Mouse (Mus musculus): ENCODE results near the gene Fras1. TPM values are rescaled to one million over a fixed set of nuclear protein-coding genes. Genes with fewer than 3 reads are reported as not detected.

The Fras1 gene
- polyA plus RNA-seq, 1 experiment from 2014 or later = 13.9 TPM

DNA sequence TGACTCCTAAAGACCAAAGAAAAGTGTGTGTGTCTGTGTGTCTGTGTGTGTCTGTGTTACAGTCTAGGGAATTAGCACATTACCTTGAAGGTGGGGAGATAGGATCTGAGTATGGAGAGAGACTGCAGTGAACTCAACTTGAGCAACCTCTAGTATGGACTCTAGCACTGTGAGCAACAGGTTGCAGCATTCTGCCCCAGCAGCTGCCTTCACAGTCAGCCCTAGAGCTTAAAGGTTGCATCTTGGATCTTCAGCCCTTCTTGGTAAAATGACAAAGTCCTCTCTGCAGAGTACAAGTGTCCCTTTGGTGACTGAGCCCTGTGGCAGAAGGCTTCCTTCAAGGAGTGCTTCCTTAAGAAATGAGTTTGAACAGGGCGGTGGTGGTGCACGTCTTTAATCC, 88.4 kb downstream of the Fras1 start:
- Histone ChIP-seq H3K9ac (ENCODE audit: low read depth, low read length) (no peak overlapping the region), H3K9me3 (ENCODE audit: control insufficient read depth, low read length) (no peaks in the 10 kb centered on the region), H3K27ac (ENCODE audit: low read length) (no peak overlapping the region), H3K4me1 (ENCODE audit: control insufficient read depth, insufficient read depth, low read length) (no peaks in the 10 kb centered on the region), H3K36me3 (ENCODE audit: control insufficient read depth, insufficient read depth, low read length) (no peaks in the 10 kb centered on the region), H3K4me2 (ENCODE audit: low read depth, low read length) (no peak overlapping the region), H3K27me3 (replicated peaks; ENCODE audit: control insufficient read depth, insufficient read depth, low read length) (no peaks in the 10 kb centered on the region), H3K4me3 (ENCODE audit: low read length) (no peak overlapping the region)
- WGBS = 96% methylated on average over 2 of the region's 2 CpGs
- peak; percentile 70 for ATAC-seq

DNA sequence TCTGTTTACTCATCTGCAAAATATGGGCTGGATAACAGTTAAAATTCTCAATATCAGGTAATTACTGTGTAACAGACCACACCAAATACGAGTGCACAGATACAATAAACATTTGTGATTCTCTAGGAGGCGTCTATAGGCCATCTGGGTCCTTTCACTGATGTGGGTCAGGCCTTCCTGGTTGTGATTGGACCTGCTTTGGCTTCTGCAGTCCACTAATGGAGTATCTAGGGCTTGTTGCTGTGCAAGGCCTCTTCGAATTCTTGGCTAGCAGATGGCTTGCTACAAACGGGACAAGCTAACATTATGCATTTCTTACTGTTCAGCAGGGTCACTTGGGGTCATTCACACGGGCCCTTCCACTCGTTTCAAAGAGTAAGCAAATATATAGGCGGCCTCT, 92.7 kb downstream of the Fras1 start:
- ATAC-seq = no peak
- Histone ChIP-seq H3K4me1 (ENCODE audit: control insufficient read depth, insufficient read depth, low read length) (no peaks in the 10 kb centered on the region), H3K4me3 (ENCODE audit: low read length) (no peak overlapping the region), H3K9me3 (ENCODE audit: control insufficient read depth, low read length) (no peaks in the 10 kb centered on the region), H3K36me3 (ENCODE audit: control insufficient read depth, insufficient read depth, low read length) (no peaks in the 10 kb centered on the region), H3K27me3 (replicated peaks; ENCODE audit: control insufficient read depth, insufficient read depth, low read length) (no peaks in the 10 kb centered on the region), H3K27ac (ENCODE audit: low read length) (no peak overlapping the region), H3K9ac (ENCODE audit: low read depth, low read length) (no peak overlapping the region), H3K4me2 (ENCODE audit: low read depth, low read length) (no peak overlapping the region)
- WGBS = 26% methylated on average over 7 of the region's 7 CpGs

DNA sequence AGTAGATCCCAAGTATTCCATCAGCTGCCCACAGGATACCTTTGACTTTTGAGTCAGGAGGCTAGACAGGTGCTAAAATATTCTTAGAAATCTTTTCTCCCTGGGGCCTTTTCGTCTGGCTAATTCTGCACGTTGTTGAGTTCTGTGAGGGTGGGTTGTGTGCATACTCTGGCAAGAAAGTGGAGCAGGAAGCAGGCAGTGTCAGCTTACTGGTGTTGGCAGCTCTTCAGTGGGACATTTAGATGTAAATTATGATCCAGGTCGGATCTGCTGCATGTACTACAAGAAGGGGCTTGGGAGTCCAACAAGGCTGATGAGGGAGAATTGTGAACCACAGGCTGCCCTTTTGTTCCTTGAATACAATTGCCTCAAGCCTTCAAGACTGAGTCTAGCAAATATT, 98.2 kb downstream of the Fras1 start:
- no peak overlapping the region for H3K9ac ChIP-seq (ENCODE audit: low read depth, low read length)
- no peak overlapping the region for H3K4me2 ChIP-seq (ENCODE audit: low read depth, low read length)
- ATAC-seq = no peak
- H3K27me3 ChIP-seq (replicated peaks; ENCODE audit: control insufficient read depth, insufficient read depth, low read length) = no peaks in the 10 kb centered on the region
- no peaks in the 10 kb centered on the region for H3K9me3 ChIP-seq (ENCODE audit: control insufficient read depth, low read length)
- 49% methylated on average over 3 of the region's 3 CpGs for WGBS
- H3K4me3 ChIP-seq (ENCODE audit: low read length) = no peak overlapping the region
- no peaks in the 10 kb centered on the region for H3K4me1 ChIP-seq (ENCODE audit: control insufficient read depth, insufficient read depth, low read length)
- no peaks in the 10 kb centered on the region for H3K36me3 ChIP-seq (ENCODE audit: control insufficient read depth, insufficient read depth, low read length)
- H3K27ac ChIP-seq (ENCODE audit: low read length) = no peak overlapping the region

DNA sequence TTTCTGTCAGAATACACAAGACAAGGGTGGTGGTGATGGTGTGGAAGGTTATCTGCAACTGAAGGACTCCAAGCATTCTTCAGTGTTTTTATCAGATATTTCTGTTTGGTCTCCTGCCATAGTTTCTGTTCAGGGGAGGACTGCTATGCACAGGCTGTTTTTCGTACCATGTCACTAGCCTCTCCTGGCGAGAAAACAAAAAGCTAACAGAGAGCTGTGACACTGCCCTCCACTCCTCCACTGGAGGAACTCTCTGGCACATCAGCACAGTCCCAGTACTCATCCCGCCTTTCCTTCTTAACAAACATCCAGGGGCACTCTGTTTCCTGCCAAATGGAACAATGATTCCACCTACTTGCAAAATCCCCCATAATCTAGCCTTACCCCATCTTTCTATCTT, 101.7 kb downstream of the Fras1 start:
- WGBS = 54% methylated on average over 3 of the region's 3 CpGs

DNA sequence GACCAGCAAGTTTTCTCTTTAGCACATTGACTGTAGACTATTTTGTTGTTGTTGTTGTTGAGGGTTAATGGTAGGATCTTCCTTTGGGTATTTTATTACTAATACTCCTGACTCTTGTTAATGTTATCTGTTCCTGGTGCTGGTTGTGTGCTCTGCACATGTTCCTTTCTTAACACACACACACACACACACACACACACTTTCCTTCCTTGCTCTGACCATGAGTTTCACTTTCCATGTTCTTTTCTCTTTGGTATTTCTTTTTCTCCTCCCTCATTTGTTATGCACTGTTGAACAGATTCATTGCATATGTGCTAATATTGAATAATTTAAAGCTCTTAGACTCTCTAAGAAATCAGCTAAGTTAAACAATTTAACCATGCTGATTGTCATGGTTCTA, 105.2 kb downstream of the Fras1 start:
- Histone ChIP-seq H3K4me1 (ENCODE audit: control insufficient read depth, insufficient read depth, low read length) (no peaks in the 10 kb centered on the region), H3K27ac (ENCODE audit: low read length) (no peak overlapping the region), H3K27me3 (replicated peaks; ENCODE audit: control insufficient read depth, insufficient read depth, low read length) (no peaks in the 10 kb centered on the region), H3K4me2 (ENCODE audit: low read depth, low read length) (no peak overlapping the region), H3K36me3 (ENCODE audit: control insufficient read depth, insufficient read depth, low read length) (no peaks in the 10 kb centered on the region), H3K9ac (ENCODE audit: low read depth, low read length) (no peak overlapping the region), H3K4me3 (ENCODE audit: low read length) (no peak overlapping the region), H3K9me3 (ENCODE audit: control insufficient read depth, low read length) (no peaks in the 10 kb centered on the region)
- no peak for ATAC-seq

More for the DNA sequence above, 101.7 kb downstream of the Fras1 start:
- Histone ChIP-seq H3K4me1 (ENCODE audit: control insufficient read depth, insufficient read depth, low read length) (no peaks in the 10 kb centered on the region), H3K4me2 (ENCODE audit: low read depth, low read length) (no peak overlapping the region), H3K36me3 (ENCODE audit: control insufficient read depth, insufficient read depth, low read length) (no peaks in the 10 kb centered on the region), H3K27ac (ENCODE audit: low read length) (no peak overlapping the region), H3K27me3 (replicated peaks; ENCODE audit: control insufficient read depth, insufficient read depth, low read length) (no peaks in the 10 kb centered on the region), H3K9ac (ENCODE audit: low read depth, low read length) (no peak overlapping the region), H3K4me3 (ENCODE audit: low read length) (no peak overlapping the region), H3K9me3 (ENCODE audit: control insufficient read depth, low read length) (no peaks in the 10 kb centered on the region)
- ATAC-seq = no peak

DNA sequence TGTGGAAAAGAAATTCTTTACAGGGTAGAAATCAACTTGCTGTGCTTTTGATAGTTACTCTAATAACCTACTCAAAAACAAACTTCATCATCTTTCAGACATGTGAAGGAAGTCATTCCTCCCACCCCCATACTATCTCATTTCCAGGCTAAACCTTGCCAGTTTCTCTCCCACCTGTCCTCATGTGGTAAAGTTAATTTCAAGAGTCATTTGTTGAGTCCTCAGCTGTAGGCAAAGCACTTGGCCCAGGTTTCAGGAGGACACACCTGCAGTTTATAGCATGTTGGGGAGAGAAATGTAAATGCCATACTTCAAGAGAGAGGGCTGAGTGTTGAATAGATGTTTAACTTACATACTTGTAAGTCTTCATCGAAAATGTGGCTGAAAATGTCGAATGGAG, 107.4 kb downstream of the Fras1 start:
- H3K4me3 ChIP-seq (ENCODE audit: low read length) = no peak overlapping the region
- H3K4me1 ChIP-seq (ENCODE audit: control insufficient read depth, insufficient read depth, low read length) = no peaks in the 10 kb centered on the region
- no peak for ATAC-seq
- no peak overlapping the region for H3K27ac ChIP-seq (ENCODE audit: low read length)
- no peak overlapping the region for H3K9ac ChIP-seq (ENCODE audit: low read depth, low read length)
- whole genome bisulfite sequencing = 89% methylated on average over 2 of the region's 2 CpGs
- H3K9me3 ChIP-seq (ENCODE audit: control insufficient read depth, low read length) = no peaks in the 10 kb centered on the region
- no peak overlapping the region for H3K4me2 ChIP-seq (ENCODE audit: low read depth, low read length)
- H3K27me3 ChIP-seq (replicated peaks; ENCODE audit: control insufficient read depth, insufficient read depth, low read length) = no peaks in the 10 kb centered on the region
- H3K36me3 ChIP-seq (ENCODE audit: control insufficient read depth, insufficient read depth, low read length) = no peaks in the 10 kb centered on the region

DNA sequence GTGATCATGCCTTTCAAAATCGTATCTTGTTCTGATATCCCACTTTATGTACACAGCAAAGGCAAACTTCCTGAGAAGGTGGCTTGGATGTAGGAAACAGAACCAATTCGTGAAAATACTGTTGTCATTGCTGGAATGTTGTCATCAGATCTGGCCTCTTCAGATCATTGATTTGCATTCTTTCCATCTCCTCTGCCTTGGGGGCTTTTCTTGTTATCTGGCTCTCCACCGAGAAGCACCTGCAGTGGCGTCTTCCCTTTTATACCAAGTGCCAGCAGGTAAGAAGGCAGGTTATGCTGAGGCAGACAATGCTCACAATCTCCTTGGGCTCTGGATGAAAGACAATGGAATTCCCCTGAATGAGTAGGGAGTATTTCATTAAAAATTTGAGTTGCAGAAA, 108.3 kb downstream of the Fras1 start:
- Histone ChIP-seq H3K9ac (ENCODE audit: low read depth, low read length) (no peak overlapping the region), H3K4me2 (ENCODE audit: low read depth, low read length) (no peak overlapping the region), H3K27ac (ENCODE audit: low read length) (no peak overlapping the region), H3K36me3 (ENCODE audit: control insufficient read depth, insufficient read depth, low read length) (no peaks in the 10 kb centered on the region), H3K4me1 (ENCODE audit: control insufficient read depth, insufficient read depth, low read length) (no peaks in the 10 kb centered on the region), H3K27me3 (replicated peaks; ENCODE audit: control insufficient read depth, insufficient read depth, low read length) (no peaks in the 10 kb centered on the region), H3K9me3 (ENCODE audit: control insufficient read depth, low read length) (no peaks in the 10 kb centered on the region), H3K4me3 (ENCODE audit: low read length) (no peak overlapping the region)
- no peak for ATAC-seq
- 68% methylated on average over 4 of the region's 4 CpGs for WGBS

DNA sequence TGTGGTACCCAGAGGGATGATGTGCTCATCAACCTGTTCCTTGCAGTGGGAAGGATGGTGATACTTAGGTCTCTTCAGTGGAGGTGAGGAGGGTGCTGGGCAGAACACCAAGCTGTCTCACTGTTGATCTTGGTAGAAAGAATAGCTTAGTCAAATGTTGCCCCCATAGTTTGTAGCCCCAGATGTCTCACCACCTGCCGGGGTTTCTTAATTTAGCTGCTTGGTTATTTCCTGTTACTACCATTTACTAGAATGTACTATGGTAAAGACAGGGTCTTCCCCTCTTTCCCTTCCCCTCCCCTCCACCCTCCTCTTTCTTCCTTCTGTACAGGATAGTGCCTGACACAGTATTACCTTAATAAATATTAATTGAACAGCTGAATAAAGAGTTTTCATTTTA, 118.7 kb downstream of the Fras1 start:
- H3K4me1 ChIP-seq (ENCODE audit: control insufficient read depth, insufficient read depth, low read length) = no peaks in the 10 kb centered on the region
- no peak overlapping the region for H3K9ac ChIP-seq (ENCODE audit: low read depth, low read length)
- no peak overlapping the region for H3K4me2 ChIP-seq (ENCODE audit: low read depth, low read length)
- no peaks in the 10 kb centered on the region for H3K36me3 ChIP-seq (ENCODE audit: control insufficient read depth, insufficient read depth, low read length)
- ATAC-seq = no peak
- H3K27ac ChIP-seq (ENCODE audit: low read length) = no peak overlapping the region
- H3K9me3 ChIP-seq (ENCODE audit: control insufficient read depth, low read length) = no peaks in the 10 kb centered on the region
- 88% methylated on average over 1 of the region's 1 CpGs for WGBS
- H3K27me3 ChIP-seq (replicated peaks; ENCODE audit: control insufficient read depth, insufficient read depth, low read length) = no peaks in the 10 kb centered on the region
- no peak overlapping the region for H3K4me3 ChIP-seq (ENCODE audit: low read length)

DNA sequence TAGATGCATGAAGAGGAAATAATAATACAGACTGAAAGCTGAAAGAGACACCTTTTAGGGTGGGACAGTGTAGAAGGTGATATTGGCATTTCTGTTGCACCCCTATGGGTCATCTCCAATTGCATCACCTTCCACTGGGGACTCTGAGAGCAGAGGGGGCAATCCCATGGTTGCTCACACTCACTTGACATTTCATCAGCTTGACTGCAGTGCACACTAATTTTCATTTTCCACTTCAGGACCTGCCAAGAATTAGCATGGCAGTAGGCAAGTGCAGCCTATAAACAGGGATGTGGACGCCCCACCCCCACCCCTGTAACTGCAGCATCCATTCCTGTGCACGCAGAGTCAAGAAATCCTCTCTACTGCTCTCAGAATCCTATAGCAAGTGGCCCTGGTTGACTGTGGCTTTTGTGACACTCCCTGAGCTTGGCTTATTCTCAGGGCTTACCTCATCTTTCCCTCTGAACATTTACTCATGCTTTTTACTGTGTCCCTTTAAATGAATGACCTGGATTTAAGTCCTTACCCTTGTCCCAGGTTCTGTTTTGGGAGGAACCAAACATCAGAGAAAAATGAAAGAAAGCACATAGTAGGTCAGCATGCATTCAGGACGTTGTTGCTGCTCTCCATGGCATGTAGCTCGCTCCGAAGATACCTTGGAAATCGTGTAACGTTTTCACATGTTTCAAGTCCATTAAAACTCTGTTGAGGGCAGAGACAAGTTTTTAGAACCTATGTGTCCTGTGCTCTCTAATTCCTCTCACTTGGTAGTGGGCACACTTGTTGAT, 120.9 kb downstream of the Fras1 start:
- H3K4me2 ChIP-seq (ENCODE audit: low read depth, low read length) = no peak overlapping the region
- H3K9ac ChIP-seq (ENCODE audit: low read depth, low read length) = no peak overlapping the region
- H3K27me3 ChIP-seq (replicated peaks; ENCODE audit: control insufficient read depth, insufficient read depth, low read length) = no peaks in the 10 kb centered on the region
- H3K9me3 ChIP-seq (ENCODE audit: control insufficient read depth, low read length) = no peaks in the 10 kb centered on the region
- no peaks in the 10 kb centered on the region for H3K4me1 ChIP-seq (ENCODE audit: control insufficient read depth, insufficient read depth, low read length)
- H3K27ac ChIP-seq (ENCODE audit: low read length) = no peak overlapping the region
- WGBS = 94% methylated on average over 7 of the region's 7 CpGs
- no peak overlapping the region for H3K4me3 ChIP-seq (ENCODE audit: low read length)
- ATAC-seq = no peak
- no peaks in the 10 kb centered on the region for H3K36me3 ChIP-seq (ENCODE audit: control insufficient read depth, insufficient read depth, low read length)

DNA sequence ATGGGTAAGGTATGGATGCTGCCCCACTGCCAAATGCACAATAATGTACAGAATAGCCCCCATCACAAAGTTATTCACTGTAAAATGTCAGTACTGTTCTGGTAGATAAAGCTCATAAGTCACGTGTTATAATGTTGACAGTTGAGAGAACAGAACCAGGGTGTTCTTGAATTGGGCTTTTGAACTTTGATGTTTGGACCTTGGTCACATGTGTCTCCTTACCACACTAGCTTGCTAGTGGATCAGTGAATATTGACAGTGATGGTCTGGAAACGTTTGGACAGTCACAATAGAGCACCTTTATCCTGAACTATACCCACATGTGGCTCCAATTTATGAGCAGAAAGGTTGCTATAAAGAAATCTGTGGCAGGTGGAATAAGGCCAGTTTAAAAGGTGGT, 124.3 kb downstream of the Fras1 start:
- Histone ChIP-seq H3K4me2 (ENCODE audit: low read depth, low read length) (no peak overlapping the region), H3K9ac (ENCODE audit: low read depth, low read length) (no peak overlapping the region), H3K4me1 (ENCODE audit: control insufficient read depth, insufficient read depth, low read length) (no peaks in the 10 kb centered on the region), H3K27ac (ENCODE audit: low read length) (no peak overlapping the region), H3K4me3 (ENCODE audit: low read length) (no peak overlapping the region), H3K9me3 (ENCODE audit: control insufficient read depth, low read length) (no peaks in the 10 kb centered on the region), H3K36me3 (ENCODE audit: control insufficient read depth, insufficient read depth, low read length) (no peaks in the 10 kb centered on the region), H3K27me3 (replicated peaks; ENCODE audit: control insufficient read depth, insufficient read depth, low read length) (no peaks in the 10 kb centered on the region)
- peak; percentile 48 for ATAC-seq
- WGBS = 51% methylated on average over 2 of the region's 2 CpGs

Measured in intestine, embryonic 16.5 days (tissue).